Mouse (Mus musculus) gastrocnemius, postnatal 36 days (tissue): ENCODE data around the gene Sema5b. TPM values are rescaled to one million over a fixed set of nuclear protein-coding genes. Genes with fewer than 3 reads are reported as not detected.

Source experiments
- DNase-seq, 2 experiments: peaks; one replicate each; pipeline ENCODE4 v3.0.0; 2022
- intact Hi-C: fragments of 180-260 bp; cut with DNase I; formaldehyde crosslinking; loops from one replicate; pipeline ENCODE4 v1.15.1; 2025
- total RNA-seq, 2 experiments: library from RNA; stranded (reverse); gene quantifications; 2 replicates each; pipeline ENCODE4 v1.2.3; 2021

Gene Sema5b
- total RNA-seq, 2 experiments from 2014 or later: 0.44 to 0.56 TPM

DNA sequence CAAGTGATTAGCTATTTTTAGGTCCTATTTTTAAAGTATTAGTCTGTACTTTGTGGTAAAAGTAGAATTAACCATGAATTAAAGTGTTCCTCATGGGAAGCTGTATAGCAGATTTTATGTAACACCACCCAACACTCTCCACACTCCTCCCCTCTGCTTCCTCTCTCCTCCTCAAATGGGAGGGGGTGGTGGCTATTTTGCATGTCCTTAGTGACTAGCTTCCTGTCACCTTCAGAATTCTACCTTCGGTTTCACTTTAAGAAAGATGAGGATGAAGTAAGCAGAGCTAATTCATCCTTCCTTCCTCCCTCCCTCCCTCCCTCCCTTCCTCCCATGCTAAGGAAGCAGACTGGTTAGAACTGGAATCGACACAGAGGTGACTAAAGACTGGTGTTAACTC lies 155.2 kb downstream of the Sema5b start:
- intact Hi-C loops: no loop called here
- DNase-seq: no peak

GRCm38 (mm10) chr16:35701823-35702222 lies 160.9 kb downstream of the Sema5b start:
- intact Hi-C loops: loop anchor here (10.0 kb wide), 1 partner anchor 387 kb away; no protein-coding TSS in a partner anchor
- no peak for DNase-seq

DNA sequence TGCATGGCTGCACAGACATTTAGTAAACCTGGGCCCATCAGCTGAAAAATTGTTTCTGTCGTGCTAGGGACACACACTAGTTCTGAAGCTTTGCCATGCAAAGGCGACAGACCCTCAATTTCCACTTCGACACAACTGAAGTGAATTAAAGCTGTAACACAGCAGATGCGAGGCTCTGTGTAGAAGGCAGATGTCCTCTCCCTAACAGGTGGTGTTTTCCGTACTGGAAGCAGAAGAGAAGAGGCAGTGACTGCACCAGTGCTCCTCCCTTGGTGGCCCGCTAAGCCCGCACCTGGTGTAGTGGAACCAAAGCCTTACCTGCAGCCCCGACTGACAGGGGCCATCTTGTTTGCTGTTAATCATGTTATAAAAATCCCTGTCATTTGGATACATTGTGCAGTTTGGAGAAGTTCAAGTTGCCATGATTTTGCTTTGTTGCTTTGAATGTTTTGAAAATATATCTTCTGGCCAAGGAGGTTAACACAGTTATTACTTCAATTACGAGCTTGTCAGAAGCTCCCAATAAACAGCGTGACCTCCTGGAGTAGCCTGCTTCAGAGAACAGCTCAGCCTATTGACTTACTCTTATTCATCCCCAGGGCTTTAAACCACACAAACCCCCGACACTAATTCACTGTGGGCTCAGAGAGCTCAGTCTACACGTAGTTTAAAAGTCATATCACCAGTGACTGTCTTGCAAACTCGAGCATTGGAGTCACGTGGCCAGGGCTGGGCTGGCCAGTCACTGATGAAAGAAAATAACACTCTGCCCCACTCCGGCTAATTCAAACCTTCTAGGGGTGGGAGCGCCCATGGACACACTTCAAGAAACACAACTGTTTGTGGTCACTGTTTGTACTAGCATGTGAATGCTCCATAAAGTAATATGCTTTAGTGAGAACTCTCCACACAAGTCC lies 163.1 kb downstream of the Sema5b start:
- intact Hi-C loops: loop anchor here (10.0 kb wide), 1 partner anchor 389 kb away; no protein-coding TSS in a partner anchor
- no peak for DNase-seq

- intact Hi-C loops: loop anchor here (10.0 kb wide), 1 partner anchor 390 kb away; no protein-coding TSS in a partner anchor
- DNase-seq: no peak
Observed at GRCm38 (mm10) chr16:35704796-35705195, 163.9 kb downstream of the Sema5b start.

GRCm38 (mm10) chr16:35707004-35707403 lies 166.1 kb downstream of the Sema5b start:
- intact Hi-C loops: loop anchor here (10.0 kb wide), 1 partner anchor 392 kb away; no protein-coding TSS in a partner anchor

DNA sequence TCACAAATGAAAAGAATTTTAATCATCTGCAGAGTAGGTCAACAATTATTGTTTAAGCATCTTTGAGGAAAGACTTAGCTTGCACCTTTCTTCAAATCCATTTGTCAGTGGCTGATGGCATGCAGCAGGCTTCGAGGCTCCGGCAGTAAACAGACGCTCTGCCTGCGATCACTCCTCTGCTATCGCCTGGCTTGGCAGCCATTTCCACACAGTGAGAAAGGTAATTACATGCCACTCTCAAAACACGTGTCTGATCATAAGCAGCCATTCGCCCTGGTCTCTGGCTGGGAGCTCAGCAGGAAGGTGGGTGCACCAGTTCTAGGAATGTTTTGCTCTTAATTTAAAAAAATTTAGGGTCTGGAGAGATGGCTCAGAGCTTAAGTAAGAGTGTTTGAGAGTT lies 170.1 kb downstream of the Sema5b start:
- intact Hi-C loops: no loop called here
- no peak for DNase-seq

More at GRCm38 (mm10) chr16:35707004-35707403, 166.1 kb downstream of the Sema5b start:
- no peak for DNase-seq

DNA sequence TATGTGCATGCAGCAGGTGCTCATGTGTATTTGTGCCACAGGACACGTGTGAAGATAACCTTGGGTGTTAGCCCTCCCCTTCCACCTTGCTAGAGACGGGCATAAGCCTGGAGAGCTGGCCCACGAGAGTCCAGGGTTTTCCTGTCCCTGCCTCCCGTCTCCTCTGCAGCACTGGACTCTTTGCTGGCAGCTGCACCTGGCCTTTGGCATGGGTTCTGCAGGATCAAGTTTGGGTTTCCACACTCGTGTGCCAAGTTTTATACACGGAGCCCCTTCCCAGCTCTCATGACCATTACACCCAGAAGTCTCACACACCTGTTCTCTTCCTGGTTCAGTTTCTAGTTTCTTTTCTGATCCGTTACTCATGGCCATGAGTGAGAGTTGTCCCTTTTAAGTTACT lies 172.7 kb downstream of the Sema5b start:
- intact Hi-C loops: no loop called here
- peak; percentile 44 to 57 for DNase-seq

Other genes starting within 250 kb of the Sema5b start
- 1 to 10 TPM; 4.0 to 6.1 TPM for gene Sec22a, start 177.2 kb upstream of the Sema5b start, total RNA-seq
- 1 to 10 TPM; 1.7 to 1.9 TPM for gene Pdia5, start 50.3 kb upstream of the Sema5b start, total RNA-seq
- gene Dirc2, start 228.2 kb downstream of the Sema5b start, total RNA-seq: 10 to 100 TPM; 54.7 to 57.4 TPM
- gene Hspbap1, start 229.2 kb downstream of the Sema5b start, total RNA-seq: 1 to 10 TPM; 2.7 to 3.4 TPM